Mouse (Mus musculus): Measurements from ENCODE around the gene Slc39a11.
"Not testable (repeated sequence)": the region's sequence is repeated elsewhere in the genome, so short reads cannot be mapped to it uniquely, and the experiment has no call there.

The Slc39a11 gene

DNA sequence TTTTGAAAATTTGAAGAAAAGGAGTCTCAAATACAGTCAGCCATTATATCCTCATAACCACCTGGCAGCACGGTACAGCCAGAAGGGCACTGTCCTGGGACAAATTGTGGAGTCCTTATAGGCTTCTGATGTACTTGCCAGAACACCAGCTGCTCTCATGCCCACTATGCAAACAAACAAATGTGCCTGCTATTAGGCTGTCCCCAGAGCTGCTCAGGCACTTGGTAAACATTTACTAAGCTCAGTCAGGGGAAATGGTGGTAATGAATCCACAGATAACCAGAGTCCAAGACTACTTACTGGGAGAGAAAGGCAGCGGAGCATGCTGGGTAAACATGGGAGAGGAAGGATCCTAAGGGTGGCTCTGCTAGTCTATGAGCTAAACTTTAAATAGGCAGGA lies 17.2 kb upstream of the Slc39a11 start:
- no peak for DNase-seq (ENCODE audit: low spot score)

DNA sequence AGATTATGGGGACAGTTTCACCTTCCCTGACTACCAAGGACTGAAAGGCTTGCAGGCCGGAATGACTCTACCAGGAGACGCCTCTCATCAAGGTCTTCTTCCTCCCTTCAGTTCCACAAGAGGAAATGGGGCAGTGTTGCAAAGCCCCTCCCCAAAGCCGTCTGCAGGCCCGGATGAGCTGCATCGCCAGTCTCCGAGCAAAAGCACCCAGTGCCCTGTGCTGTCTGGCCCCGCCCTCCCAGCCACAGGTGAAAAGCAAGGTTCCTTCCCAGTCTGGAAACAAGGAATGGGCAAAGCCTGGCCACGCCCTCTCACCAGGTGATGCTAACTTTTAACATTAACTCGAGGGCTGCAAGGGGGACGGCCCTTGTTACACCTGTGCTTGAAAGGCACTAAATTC lies 16.8 kb upstream of the Slc39a11 start:
- no peak for DNase-seq (ENCODE audit: low spot score)

DNA sequence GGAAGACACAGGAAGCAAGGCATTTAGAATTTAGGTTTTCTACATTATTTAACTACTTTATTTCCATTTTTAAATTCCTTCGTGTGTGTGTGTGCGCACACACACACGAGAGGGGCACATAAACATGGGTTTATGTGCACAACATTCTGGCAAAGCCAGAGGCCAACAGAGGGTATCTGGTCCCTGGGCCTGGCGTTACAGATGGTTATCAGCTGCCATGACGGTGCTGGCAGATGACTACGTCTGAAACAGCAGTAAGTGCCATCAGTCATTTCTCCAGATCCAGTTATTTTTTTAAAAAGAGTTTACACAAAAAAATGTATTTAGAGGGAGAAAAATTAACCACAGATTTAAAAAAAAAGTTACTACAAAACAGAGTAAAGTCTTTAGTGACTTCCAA lies 16.3 kb upstream of the Slc39a11 start:
- DNase-seq (ENCODE audit: low spot score) = no peak

DNA sequence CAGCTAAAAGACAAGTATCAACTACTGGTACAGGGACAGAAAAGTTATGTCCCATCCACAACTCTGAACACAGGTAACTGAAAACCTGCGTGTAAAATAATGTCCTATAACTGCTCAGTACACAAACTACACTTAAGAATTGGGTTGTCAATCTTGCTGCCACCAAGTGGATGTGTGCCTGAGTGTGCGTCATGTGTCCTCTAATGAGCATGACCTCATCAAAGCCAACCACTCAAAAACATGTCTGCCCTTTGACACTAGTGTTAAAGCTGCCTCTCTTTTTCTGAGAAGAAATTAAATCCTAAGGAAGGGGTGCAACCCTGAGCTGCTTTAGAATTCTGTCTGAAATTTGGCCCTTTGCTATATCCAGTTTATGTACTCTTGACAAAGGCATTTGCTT lies 14.4 kb upstream of the Slc39a11 start:
- DNase-seq (ENCODE audit: low spot score) = no peak

DNA sequence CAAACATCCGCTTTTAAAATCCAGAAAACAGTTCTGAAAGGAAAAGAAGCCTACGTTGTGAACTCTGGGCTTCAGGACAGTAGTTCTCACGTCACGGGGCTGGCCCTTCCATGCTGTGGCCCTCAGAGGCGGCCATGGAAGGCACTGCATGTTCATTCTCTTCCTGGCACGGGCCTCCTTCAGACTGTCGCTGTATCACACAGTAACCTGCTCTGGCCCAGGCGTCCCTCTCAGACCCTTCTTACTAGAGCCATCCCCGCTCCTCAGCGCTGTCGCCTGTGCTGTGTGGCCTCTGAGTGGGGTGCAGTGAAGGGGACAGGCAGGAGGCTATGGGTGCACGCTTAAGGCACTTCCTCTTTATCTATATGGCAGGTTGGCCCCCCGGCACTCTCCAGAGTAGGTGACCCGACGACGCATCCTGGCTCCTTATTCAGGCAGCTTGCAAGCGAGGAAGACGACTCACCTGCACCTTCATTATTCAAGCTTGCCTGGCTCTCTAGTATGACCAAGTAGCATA lies 12.0 kb upstream of the Slc39a11 start:
- no peak for DNase-seq (ENCODE audit: low spot score)

DNA sequence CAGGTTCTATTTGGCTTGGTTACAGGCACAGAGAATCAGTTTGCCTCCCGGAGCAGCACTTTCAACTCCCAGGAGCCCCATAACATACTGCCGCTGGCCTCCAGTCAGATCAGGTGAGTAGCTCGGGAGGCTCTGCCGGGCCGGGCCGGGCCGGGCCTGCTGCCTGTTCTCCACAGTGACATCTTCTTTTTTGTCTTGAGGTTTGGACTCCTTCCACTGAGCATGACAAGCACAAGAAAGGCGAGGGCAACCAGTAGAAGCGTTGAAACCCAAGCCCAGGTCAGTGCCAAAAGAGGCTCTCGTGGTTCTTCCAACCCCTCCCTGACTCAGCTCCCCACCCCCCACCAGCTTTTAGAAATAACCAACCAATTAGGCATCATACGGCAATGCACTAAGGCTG lies 11.1 kb upstream of the Slc39a11 start:
- DNase-seq (ENCODE audit: low spot score) = no peak

DNA sequence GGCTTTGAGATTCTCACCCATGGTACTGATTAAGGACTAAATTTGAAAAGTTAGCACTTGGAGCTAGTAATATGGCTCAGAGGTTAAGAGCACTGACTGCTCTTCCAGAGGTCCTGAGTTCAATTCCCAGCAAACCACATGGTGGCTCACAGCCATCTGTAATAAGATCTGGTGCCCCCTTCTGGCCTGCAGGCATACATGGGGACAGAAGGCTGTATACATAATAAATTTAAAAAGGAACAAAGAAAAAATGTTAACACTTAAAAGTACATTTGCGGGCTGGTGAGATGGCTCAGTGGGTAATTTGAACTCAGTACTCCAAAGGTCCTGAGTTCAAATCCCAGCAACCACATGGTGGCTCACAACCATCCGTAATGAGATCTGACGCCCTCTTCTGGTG lies 10.3 kb upstream of the Slc39a11 start:
- not testable (repeated sequence) for DNase-seq (ENCODE audit: low spot score)

DNA sequence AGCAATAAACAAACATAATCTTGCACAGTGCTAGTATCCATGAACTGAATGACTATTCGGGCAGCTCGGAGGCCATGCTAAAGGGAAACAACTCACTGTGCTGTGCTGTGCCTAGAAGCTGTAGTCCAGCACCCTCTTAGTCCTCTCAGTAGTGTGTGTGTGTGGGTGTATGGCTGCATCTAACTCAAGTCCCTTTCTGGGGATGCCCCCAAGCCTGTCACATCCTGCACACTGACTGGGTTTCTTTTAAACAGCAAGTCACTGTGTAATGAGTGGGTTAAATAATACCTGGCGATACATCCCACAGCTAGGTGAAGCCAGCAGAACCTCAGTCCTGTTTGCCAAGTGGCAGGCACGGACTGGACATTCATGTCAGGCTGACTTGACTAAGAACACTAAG lies 8.9 kb upstream of the Slc39a11 start:
- no peak for DNase-seq (ENCODE audit: low spot score)

DNA sequence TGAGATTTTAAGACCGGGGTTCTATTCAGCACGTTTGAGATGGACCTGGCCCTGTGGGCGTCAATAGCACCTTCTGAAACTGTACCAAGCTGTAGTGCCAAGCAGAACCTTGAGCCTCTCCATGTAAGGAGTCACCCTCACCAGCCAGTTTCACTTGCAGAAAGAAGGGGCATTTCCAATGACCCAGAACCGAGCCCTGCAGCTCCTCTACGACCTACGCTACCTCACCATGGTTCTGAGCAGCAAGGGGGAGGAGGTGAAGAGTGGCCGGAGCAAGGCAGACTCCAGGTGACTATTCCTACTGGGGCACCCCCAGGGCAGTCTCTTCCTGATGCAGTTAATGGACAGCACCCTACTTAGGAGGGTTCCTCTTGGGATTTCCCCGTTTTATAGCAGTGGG lies 8.4 kb upstream of the Slc39a11 start:
- no peak for DNase-seq (ENCODE audit: low spot score)

DNA sequence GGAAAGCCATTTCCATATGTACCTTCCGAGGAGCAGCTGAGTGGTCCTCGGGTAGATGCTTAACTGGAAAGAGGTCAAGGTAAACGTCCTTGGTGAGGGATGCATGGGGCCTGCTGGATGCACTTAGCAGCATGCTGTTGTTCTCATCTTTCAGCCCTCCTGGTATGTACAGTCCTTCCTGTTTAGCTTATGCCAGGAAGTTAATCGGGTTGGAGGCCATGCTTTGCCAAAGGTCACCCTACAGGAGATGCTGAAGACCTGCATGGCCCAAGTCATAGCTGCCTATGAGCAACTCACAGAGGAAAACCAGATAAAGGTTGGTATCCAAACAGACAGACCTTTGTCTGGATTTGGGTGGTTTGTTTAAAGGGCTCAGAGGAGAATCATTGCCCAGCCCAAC lies 7.3 kb upstream of the Slc39a11 start:
- DNase-seq (ENCODE audit: low spot score) = no peak

DNA sequence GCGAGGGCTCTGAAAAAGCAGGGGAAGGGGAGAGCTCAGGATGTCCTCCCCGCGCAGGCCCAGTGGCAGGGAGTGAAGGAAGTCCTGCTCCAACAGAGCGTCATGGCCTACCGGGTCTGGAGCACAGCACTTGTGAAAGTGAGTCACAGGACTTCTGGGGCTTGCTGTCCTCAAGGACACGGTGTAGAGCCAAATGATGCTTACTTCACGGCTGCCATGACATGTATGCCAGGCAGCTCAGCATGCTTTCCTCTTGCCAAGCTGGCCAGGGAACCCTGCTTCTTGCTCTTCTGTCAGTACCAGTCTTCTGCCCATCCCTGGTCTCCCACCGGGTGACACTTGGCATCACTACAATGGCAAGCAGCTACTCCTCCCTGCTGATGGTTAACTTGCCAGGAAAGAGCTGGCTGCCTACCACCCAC lies 6.6 kb upstream of the Slc39a11 start:
- no peak for DNase-seq (ENCODE audit: low spot score)

DNA sequence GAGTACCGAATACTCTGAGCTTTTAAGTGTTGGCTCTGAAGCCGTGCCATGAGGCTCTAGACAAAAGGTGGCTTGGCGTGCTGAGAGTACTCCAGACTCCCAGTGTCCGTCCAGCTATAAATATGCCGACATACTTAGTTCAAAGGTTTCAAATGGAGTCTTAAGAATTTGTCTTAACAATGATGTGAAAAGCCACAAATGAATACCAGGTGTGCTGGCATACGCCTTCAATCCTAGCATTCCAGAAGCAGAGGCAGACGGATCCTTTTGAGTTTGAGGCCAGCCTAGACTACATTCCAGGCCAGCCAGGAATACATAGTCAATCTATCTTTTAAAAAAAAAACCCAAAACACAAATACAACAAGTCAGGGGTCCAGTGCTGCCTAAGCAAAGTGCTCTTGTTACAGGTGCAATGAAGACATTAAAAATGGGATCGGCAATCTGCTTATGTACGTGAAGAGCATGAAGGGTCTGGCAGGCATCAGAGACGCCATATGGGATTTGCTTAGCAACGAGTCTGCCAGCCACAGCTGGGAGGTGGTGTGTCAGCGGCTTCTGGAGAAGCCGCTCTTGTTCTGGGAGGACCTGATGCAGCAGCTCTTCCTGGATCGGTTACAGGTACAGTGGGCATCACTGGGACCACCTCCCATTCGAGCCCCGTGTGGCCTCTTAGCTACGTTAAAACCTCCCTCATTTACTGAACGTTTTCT lies 4.8 kb upstream of the Slc39a11 start:
- DNase-seq (ENCODE audit: low spot score) = peak; percentile 46

DNA sequence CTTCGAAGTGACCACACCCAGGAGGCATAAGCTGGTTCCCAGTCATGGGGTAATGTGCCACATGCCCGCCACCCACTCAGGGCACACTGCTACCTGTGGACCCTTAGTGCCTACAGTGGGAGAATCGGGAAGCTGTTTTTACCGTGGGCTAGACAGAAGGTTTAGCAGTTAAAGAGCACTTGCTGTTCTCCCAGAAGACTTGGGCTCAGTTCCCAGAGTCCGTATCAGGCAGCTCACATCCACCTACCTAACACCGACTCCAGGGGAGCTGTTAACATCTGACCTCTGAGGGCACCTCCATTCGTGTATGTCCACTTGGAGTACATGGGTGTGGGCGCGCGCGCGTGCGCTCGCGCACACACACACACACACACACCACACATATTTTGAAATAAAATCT lies 4.2 kb upstream of the Slc39a11 start:
- DNase-seq (ENCODE audit: low spot score) = no peak

DNA sequence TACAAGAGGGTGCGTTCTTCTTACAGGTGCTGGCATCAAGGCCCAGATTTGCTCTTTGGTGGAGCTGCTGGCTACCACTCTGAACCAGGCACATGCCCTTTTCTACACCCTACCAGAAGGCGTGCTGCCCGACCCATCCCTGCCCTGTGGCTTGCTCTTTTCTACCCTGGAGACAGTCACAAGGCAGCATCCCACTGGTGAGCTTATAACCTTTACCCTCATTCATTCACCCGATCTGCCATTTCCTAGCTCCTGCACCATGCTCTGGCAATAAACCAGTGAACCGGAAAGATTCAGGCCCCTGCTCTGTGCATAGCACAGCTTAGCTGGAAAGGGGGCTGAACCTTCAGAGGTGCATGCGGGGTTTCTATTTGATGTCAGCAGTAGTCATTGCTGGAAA lies 2.6 kb upstream of the Slc39a11 start:
- no peak for DNase-seq (ENCODE audit: low spot score)

DNA sequence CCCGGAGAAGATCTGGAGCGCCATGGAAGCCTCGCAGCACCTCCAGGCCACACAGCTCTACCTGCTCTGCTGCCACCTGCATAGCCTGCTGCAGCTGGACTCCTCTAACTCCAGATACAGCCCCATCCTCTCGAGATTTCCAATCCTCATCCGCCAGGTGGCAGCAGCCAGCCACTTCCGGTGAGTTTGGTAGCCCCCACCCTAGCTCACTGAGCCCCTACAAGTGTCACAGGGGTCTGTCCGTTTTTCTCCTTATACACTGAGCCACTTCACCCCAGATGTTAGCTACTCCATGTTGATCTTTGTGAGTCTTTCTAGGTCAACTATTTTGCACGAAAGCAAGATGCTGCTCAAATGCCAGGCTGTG lies 2.0 kb upstream of the Slc39a11 start:
- DNase-seq (ENCODE audit: low spot score) = peak; percentile 78

DNA sequence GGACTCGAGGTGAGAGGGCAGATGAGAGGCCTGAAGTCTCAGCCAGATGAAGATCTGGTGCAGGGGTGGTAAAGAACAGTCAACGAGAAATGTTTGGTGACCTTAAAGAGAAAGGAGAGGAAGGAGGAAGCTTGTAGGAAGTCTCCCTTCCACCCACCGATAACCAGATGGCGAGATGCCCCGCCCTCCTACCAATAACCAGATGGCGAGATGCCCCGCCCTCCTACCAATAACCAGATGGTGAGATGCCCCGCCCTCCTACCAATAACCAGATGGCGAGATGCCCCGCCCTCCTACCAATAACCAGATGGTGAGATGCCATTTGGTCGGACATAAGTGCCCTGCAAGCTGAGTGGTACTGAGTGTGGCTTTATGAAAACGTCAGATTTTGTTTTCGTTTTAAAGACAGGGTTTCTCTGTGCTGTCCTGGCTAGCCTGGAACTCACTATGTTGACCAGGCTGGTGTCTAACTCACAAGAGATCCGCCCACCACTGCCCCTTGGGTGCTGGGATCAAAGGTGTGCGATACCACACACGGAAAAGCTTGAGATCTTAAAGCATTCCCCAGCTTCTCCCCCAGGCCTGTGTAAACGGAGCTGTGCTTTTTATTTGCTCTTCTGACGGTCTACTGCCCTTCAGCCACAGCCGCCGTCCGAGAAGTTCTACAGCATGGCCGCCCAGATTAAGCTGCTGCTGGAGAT lies 1.5 kb upstream of the Slc39a11 start:
- DNase-seq (ENCODE audit: low spot score) = peak; percentile 18

DNA sequence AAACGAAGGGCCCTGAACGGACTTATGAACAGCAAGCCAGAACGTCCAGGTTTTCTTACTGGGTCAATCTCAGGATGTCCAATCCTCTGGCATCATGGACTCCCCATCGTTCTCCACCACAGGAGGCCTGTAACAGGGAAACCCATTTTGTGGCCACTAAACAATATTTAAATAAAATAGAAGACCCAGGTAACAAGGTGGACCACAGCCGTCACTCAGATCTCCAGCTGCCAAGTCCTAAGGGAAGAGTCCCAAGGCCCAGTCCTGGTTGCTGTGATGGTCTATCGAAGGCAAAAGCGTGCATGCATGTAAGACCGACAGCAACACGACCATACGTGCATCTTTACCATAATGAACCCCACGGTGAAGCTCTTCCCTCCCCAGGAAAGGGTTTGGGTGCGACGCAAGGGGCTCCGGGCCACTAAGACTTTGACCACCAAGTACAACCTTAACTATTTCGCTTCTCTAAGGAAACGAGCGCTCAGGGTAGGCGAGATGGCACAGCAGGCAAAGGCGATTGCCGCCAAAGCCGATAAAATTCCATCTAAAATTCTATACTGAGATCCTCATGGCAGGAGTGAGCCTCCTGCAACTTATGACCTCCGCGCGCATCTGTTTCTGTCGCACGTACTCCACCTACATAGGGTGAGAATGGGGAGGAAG lies 1.1 kb downstream of the Slc39a11 start, which contains the start of gene Cog1:
Gene Cog1, plus strand, starts transcription at position 480 of the 663 bp plus-strand sequence.
- DNase-seq (ENCODE audit: low spot score) = peak; percentile 22

DNA sequence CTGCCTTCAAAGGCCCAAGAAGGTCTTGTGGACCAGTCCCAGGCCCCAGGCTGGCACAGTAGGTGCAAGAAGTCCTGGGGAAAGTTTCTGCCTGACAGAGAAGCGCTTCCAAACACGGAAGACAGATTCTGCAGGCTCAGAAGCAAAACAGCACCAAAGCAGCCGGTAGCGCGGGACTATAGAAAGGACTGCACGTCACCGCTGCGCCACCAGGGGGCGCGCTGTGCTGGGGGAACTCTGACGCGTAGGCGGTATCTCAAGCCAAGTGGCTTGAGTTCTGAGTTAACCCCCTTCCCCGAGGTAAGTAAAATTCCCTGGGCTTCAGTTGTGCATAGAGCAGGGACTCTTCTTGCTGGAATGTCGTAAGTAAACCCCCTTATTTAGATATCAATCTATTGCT lies 1.7 kb downstream of the Slc39a11 start:
- DNase-seq (ENCODE audit: low spot score) = peak; percentile 87

DNA sequence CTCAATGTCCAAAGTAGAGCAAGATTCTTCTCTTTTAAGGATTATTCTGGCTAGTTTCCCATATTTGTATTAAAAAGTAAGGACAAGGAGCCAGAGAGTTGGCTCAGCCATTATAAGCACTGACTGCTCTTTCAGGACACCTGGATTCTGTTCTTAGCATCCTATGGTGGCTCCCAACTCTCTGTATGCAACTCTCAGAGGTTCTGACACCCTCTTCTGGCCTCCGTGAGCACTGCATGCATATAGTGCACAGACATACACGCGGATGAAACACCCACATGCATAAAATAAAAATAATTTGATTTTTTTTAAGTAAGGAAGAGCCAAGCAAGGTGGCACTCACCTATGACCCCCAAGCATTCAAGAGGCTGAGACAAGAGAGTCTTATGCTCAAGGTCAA lies 4.7 kb downstream of the Slc39a11 start:
- no peak for DNase-seq (ENCODE audit: low spot score)

DNA sequence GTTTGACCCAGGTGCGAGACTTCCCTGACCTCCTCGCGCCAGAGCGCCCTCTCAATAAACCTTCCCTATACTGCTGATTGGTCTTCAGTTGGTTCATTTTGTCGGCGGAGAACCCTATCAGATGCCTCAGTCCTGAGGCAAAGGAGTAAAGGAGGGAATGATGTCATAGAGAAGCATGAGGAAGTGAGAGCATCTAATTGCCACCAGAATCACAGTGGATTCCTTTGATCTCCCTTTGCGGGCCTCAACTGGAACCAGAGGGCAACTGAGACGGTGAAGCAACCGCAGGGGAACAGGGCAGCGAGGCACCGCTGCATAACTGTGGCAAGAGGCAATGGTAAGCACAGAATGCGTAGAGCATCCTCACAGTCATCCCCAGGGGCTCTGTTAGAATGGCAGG lies 11.2 kb downstream of the Slc39a11 start:
- DNase-seq (ENCODE audit: low spot score) = no peak

DNA sequence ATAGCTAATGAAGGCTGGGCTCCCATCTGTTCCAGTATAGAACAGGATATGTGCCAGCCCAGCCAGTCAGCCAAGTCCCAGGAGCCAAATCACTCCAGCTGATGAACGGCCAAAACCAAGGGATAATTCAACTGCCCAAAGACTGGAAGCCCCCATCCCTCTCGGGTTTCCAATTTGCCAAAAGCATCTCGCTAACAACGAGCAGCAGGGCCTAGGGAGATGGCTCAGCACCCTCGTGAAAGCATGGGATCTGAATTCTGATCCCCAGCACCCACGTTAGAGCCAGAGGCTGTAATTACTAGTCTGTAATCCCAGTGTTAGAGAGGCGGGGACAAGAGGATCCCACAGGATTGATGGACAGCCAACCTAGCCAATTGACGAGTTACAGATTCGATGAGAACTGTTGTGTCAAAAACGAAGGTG lies 15.2 kb downstream of the Slc39a11 start:
- DNase-seq (ENCODE audit: low spot score) = no peak

DNA sequence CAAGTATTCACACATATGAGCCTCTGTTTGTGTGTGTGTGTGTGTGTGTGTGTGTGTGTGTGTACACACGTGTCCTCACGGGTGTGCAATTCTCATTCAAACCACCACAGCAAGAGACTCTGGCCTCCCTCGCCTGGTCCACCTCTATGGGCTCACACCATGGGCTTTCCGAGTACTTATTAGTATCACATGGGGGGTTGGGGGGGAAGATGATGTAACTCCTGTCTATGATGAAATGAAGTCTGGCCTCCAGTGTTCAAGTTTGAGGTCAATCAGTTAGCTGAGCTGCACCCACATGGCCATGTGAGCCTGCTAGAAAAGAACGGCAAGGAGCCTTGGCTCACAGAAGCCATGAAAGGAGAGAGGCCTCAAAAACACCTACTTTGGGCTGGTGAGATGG lies 16.5 kb downstream of the Slc39a11 start:
- no peak for DNase-seq (ENCODE audit: low spot score)

DNA sequence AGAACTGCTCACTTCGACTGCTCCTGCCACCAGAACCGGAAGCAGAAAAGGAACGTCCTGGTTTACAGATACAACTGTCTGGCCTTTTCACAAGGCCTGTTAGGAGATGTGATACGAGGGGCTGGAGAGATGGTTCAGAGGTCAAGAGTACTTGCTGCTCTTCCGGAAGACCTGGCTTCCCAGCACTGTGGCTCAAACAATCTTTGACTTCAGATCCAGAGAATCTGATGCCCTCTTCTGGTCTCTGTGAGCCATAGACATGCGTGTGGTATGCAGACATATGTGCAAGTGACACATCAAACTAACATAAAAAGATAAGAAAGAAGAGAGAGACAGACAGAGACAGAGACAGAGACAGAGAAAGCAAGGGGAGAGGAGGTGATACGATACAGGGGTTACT lies 17.6 kb downstream of the Slc39a11 start:
- DNase-seq (ENCODE audit: low spot score) = no peak
